Mouse (Mus musculus): ENCODE measurements at regions not wholly inside any gene's neighbourhood (a gene's known extent, or its start where the extent isn't known, plus 50 kb on each side); places are given as distances from the start of the nearest gene placed in this dataset.

DNA sequence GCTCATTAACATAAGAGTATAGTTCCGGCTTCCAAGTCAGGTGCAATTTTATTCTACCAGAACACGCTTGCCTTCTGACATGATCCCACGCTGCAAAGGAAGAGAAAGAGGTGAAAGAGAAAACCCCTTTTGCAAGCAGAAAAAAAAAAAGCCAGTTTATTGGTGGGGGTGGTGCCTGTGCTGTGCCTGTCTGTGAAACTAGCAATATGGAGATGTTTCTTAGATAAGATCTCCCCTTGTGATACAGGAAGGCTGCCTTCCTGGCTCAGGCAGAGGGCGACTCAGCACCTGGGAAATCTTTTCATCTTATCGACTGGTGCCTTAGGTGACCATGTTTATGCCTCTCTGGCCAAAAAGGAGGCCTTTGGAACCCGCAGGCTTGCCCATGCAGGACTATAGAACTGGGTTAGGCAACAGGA is 555.2 kb downstream of the Vrk1 start:
- DNase-seq: no peak
- intact Hi-C loops (cut with DNase I): no loop called here

DNA sequence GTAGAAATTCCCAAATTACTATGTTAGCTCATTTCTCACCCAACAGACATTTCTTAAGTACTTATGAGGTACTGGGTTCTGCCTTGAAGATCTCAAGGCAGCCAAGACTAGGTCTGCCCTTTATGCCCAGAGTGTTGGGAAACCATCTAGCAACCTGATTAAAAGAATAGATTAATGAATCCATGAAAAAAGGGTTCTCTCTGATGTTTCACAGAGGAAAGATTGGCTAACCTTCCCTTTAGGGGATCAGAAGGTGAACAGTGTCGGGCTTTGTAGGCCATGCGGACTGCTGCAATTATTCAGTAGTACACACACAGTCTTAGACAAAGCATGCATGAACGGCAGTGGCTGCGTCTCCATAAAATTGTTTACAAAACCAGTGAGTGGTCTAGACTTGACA is 556.3 kb downstream of the Vrk1 start:
- no peak for DNase-seq
- intact Hi-C loops (cut with DNase I): no loop called here

DNA sequence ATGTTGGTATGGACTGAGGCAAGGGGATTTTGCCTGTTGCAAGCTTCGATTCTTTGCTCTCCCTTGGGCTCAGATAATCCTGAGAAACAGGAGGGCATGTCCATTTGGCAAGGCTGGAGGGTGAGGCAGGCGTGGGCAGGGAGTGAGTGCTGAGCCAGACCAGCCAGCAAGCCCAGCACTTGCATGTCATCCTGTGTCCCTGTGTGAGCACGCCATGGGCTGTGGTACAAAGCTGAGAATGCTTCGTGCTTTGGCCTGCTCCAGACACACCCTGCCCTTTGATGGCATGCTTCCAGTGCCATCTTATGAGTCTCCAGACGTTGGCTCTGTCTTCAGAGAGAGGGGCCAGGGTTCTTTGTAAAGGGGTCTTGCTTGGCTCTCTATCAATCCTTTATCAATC is 557.1 kb downstream of the Vrk1 start:
- intact Hi-C loops (cut with DNase I): no loop called here
- no peak for DNase-seq

DNA sequence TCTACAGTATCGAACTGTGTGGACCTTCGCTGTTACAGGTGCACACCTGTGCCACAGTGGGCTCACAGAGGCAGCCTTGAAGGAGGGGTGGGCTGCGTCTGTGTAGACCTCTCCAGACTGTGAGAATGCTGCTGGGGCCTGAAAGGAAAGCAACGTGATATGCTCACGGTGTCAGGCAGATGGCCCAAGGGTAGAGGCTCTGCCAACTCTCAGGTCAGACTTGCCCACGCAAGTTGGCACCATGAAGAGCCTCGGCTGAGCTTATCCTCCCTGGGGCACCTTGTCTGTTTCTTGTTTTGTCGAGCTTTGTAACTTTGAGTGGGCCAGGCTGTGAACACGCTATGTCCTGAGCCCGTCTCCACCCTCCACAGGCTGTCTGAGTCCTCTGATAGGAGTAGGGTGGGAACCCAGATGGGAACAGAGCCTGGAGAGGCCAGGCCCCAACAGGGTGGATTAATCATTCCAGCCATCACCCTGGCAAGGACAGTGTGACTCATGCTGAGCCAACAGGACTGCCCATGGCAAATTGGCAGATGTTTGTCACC is 558.6 kb downstream of the Vrk1 start:
- DNase-seq: no peak
- intact Hi-C loops (cut with DNase I): no loop called here

DNA sequence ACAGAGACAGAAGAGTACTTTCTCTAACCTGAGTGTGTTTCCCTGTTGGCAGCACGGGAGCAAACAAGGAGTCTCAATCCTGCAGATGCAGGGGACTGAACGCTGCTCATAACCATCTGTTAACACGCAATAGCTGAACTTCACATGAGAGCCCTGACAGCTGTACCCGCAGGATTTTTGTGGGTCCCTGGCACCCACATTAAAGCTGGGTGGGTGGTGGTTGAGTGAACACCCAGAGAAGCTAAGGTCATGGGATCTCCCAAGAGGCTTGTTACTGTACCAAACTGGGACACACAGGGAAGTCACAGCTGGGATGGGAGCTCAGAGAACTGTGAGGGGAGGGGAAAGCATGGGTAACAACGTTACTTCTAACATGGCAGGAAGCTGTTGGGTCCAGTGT is 562.9 kb downstream of the Vrk1 start:
- no peak for DNase-seq
- intact Hi-C loops (cut with DNase I): no loop called here

DNA sequence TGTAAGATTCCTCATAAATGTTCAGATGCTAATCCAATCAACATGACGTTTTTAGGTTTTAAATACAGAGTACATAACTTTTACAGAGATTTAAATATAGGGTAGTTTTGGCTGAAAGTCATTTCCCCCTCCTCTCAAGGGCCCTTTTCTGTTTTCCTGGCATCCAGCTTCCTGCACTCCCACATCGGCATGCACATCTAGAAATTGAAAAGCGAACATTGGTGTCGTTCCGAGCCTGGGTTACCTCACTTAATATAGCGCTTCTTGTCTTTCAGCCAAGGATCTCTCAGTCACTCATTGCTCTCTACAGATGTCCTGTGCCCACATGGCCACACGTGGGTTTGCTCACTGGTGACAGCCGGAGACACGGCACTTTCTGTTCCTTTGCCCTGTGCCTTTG is 572.7 kb downstream of the Vrk1 start:
- intact Hi-C loops (cut with DNase I): no loop called here
- no peak for DNase-seq

DNA sequence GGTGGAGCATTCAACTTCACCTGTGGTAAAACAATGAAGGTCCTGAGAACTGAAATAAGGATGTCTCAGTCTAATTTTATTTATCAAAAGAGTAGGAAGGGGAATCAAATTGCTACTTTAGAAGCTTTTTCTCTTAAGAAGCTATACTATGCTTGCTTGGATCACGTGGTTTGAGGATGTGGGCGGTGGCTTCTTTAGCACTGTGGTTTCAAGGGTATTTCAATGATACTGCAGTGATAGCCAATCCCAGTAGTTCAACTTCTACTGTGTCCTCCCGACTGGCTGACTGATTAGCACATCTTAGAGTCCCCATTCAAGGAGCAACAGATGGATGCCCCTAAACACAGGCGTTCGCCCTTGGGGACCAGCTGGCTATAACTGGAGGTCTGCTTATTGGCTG is 575.6 kb downstream of the Vrk1 start:
- intact Hi-C loops (cut with DNase I): no loop called here
- DNase-seq: no peak

DNA sequence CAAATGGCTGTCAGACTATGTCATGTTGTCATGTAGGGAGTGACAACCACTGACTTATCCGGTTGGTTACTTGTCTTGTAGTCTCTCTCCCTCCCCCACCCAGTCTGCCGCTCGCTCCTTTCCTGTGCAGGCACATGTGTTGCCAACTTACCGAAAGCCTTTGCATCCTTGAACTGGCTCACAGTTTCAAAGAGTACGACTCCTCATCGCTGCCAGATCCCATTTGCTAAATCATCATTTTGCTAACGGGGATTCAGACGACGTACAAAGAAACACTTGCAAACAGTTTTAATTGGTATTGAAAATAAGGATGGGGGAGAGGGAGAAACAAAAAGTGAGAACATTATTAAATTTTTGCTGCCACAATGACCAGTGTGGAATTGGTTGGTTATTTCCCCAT is 582.7 kb downstream of the Vrk1 start:
- intact Hi-C loops (cut with DNase I): no loop called here
- no peak for DNase-seq

DNA sequence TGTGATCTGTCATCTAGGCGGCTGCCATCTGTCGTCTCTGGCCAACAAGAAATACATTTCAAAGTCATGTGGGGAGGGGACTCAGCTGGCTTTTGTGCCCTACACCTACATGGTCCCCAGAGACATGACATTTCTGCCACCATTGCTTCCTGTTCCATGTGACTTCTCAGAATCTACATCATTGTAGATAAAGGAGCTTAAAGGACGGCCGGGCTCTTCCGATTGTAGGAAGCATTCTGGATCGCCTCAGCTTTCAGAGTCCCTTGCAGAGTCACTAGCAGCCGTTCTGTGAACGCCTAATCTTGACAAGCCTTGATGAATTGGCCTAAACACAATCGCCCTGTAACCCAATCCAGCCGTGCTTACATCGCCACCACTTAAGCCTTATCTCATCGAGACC is 587.6 kb downstream of the Vrk1 start:
- no peak for DNase-seq
- intact Hi-C loops (cut with DNase I): no loop called here

DNA sequence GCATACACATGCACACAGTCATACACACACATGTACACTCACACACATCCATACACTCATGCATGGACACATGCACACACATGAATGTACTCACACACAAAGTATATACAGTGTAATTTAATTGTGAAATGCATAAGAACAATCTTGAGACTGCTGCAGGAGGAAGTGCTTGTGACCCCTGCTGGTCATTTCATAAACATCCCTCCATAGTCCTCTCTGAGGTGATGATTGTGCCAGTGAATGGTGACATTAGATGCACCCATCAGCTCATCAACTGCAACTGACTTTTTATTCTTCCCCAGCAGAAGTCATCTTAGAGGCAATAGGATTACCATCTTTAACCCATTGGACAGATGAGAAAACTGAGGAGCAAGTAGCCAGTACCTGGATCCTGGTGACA is 597.2 kb downstream of the Vrk1 start:
- no peak for DNase-seq
- intact Hi-C loops (cut with DNase I): no loop called here

DNA sequence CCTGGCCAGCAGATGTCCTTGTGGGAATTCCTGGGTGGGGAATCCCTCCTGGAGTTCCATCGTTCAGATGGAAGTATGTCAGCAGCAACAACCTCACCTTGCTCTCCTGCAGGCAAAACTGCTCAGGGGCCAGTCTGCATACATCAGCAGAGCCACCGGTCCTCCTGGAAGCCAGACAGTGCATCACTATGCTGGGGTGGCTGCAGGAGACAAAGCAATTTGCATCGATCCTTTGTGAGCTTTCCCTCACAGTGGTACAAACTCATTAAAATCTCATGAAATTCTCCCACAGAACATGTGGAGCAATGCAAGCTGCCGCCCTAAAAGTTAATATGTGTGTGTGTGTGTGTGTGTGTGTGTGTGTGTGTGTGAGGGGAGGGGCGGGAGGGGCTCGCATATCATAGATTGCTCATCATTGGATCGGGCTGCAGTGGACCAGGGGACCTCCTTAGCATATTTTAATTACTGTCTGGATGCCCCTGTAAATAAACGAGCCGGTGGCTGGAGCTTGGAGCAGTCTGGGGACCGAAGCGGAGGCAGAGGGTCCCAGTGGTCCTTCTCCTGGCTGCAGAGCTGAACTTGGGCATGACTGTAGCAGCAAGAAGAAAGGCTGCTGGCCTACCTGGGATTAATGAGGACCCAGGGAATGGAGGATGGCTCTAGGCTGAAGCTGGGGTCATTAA is 597.8 kb downstream of the Vrk1 start:
- intact Hi-C loops (cut with DNase I): no loop called here
- DNase-seq: no peak

DNA sequence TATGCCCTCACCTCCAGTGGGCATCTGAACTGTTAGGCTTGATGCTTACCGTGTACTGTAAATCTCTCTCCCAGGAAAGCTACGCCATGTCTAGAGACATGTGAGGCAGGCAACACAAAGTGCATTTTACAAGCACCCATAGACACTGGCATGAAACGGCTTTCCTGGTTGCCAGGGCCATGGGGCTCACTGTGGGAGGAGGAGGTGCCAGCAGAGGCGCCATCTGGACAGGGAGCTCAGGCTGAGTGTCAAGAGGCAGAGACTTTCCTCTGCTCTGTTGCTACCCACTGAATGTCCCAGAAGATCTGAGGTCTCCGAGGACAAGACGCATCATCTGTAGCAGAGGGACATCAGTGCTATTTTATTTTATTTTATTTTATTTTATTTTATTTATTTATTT is 608.7 kb downstream of the Vrk1 start:
- intact Hi-C loops (cut with DNase I): no loop called here
- no peak for DNase-seq

DNA sequence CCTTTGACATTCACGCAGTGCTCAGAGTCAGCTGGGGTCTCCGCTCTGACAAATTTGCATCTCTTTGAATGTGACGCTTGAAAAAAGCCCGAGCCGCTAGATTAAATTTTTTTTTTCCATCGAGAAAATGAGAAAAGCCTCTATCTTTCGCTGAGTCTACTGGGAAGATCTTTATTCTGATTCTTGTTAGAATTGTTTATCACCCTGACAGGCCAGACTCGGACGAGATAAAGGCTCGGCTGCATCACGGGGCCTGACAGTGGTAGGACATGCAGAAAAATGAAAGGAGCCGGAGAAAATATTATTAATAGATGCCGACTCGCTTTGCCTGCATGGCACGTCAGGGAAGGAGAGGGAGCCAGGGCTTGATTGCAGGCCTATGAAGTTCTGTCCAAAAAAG is 616.8 kb downstream of the Vrk1 start:
- no peak for DNase-seq
- intact Hi-C loops (cut with DNase I): no loop called here

DNA sequence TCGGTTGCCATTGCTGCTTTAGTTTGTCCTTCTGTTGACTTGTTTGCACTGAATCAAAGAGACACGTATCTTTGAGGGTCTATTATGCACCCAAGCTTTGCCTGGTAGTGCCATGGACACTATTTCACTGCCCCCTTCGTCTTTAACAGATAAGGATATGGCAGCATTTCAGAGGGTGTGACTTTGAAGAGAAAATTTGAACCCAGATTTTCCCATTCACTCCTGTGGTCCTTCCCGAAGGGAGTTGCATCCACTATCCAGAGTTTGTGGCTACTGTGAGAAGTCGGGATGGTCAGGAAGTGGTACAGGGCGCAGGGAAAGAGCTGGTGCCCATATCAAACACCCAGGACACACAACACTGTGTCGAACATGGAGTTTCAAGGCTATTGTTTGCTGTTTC is 622.5 kb downstream of the Vrk1 start:
- intact Hi-C loops (cut with DNase I): no loop called here
- no peak for DNase-seq

DNA sequence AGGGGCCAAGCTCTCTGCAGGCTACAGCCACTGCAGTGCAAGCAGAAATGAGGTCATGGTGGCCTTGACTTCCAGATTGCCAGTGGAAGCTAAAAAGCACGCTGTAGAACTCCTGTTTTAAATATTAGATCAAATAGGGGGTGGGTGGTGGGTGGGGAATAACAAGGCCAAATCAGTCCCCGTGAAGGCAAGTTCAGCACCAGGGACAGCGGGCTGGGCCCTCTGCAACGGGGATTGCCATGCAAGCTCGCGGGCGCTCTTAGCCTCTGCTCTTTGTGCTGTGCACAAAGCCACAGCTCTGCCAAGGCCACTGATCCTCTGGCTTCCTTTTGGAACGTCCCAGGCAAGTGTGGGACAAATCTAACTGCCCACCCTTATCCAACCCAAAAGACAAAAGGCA is 623.1 kb downstream of the Vrk1 start:
- intact Hi-C loops (cut with DNase I): no loop called here
- DNase-seq: no peak

DNA sequence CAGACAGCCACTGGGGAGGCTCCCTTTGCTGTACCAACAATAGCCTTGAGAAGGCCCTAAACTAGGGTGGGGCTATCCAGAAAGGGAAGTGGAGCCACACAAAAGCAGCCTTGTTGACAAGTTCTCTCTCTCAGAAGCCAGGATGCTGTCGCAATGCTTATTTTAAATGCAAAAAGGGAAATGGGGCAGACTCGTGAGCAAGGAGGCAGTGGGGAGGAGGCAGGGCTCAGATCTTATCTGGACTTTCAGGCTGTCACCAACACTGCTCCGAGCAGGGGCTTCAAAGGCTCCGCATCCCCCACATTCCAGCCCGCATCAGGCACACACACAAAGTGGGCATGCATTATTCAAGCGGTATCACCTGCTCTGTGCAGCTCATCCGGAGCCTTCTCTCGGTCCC is 648.3 kb downstream of the Vrk1 start:
- intact Hi-C loops (cut with DNase I): no loop called here

DNA sequence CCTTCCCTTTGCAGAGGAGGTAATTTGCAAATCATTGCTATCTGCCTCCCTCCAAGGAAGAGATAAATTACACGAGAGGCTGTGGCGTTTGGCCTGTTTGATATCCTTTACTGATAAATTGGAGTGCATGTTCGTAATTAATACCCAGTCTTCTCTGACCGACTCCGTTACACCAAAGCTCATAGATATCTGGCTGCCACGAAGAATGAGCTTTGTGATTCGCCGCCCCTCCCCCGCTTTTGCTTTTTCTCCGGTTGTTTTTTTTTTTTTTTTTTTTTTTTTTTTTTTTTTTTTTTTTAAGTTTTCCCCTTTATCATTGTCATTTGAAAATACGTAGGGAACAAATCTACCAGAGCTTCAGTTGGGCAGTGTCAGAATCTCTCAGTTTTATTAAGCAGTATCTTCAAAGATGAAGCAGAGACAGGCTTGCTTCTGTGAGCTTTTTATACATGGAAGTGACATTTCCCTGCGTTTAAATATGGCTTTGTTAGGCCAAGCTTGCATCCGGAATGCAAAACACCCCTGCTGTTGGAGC is 663.3 kb downstream of the Vrk1 start:
- no peak for DNase-seq
- intact Hi-C loops (cut with DNase I): no loop called here

More for the DNA sequence above, 648.3 kb downstream of the Vrk1 start:
- no peak for DNase-seq

DNA sequence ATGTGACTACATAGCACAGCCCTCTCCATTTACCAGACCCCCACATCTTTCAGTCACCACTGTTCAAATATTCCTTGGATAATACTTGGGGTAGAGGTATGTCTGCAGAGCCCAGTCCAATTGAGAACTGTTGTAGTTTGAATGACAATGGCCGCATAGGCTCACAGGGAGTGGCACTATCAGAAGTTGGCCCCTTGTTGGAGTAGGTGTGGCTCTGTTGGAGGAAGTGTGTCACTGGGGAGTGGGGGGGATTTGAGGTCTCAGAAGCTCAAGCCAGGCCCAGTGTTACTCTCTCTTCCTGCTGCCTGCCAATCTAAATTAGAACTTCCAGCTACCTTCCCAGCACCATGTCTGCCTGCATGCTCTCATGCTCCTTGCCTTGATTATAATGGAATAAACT is 664.7 kb downstream of the Vrk1 start:
- intact Hi-C loops (cut with DNase I): no loop called here
- no peak for DNase-seq

DNA sequence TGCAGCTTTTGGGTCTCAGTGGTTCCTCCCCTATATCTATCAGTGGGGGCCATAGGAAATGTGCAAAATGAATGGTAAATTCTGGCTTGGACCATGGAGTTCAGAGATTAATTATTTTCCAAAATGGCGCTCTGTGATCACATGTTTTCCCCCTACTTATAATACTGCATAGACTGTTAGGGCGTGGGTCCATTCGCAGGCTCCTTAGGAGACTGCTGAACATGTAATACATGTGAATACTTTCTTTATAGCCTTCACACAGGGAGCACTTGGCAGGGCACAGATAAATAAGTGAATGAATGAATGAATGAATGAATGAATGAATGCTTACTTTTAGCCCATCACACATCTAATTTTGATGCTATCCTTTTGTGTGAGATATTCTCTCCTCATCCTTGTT is 666.1 kb downstream of the Vrk1 start:
- intact Hi-C loops (cut with DNase I): no loop called here
- no peak for DNase-seq

DNA sequence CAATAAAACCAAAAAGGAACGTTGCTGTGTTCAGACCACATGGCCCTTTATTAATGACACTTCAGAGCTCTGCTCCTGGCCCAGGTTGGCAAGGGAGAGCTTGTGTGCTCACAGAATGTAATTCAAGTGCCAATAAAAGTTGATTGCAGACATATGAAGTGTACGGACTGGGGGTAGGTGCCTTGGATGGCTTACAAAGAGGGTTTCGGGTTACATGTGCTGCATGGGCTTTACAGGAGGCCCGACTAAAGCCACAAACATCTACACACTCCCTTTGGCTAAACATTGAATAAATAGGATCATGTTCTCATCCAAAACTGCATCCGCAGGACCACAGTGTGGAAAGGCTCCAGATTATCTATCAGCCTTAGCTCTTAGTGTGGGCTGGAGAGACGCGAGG is 666.5 kb downstream of the Vrk1 start:
- intact Hi-C loops (cut with DNase I): no loop called here
- no peak for DNase-seq

DNA sequence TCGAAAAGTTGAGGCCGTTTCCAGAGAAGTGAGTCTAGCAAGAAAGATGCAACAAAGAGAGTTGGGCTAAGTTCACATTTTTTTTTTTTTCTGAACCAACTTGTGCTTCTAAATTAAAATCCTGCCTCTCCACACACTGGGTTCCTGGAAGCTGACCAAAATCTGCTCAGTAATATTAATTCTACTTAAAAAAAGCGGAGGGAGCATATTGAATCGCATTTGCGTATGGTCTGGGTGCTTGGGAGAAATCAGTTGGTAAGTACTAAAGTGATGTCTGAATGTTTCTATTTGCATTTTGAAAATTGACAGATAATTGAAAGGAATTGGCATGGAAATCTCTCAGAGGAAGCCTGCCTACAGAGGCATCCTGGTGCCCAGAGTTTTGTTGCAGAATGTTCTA is 676.0 kb downstream of the Vrk1 start:
- DNase-seq: no peak
- intact Hi-C loops (cut with DNase I): no loop called here

DNA sequence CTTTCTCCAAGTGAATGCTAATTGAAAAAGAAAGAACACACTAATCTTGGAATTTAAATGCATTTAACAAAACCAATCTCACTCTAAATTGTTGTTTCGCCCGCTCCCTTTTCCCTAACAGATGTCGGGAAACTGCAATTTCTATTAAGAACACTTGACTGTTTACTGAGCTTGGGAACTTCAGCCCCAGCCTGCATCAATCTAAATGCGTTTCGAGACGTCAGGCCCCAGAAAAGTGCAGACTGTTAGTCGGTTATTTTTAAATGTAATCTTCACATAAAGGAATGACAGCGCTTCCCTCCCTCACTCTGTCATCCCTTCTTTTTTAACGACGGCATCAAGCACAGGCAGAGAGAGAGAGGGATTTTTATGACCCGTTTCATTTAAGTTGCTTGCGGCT is 677.7 kb downstream of the Vrk1 start:
- DNase-seq: no peak
- intact Hi-C loops (cut with DNase I): no loop called here
